Mouse (Mus musculus) embryonic facial prominence, embryonic 10.5 days (tissue): ENCODE results near the gene Dyrk2. TPM values are rescaled to one million over a fixed set of nuclear protein-coding genes. Genes with fewer than 3 reads are reported as not detected.

ENCODE experiments used
- DNase-seq: peaks from one replicate; pipeline ENCODE4 v3.0.0-alpha.2; 2017; ENCODE audit warnings: low spot score
- H3K27ac ChIP-seq: fragments of 300-500 bp; sonication (generic); replicated peaks from 2 replicates; pipeline ENCODE4 v1.5.1; 2016; ENCODE audit warnings: mild to moderate bottlenecking
- H3K27me3 ChIP-seq: fragments of 300-500 bp; sonication (generic); replicated peaks from 2 replicates; pipeline ENCODE4 v1.6.1; 2016; ENCODE audit warnings: low read depth, mild to moderate bottlenecking; ENCODE audit not compliant: poor library complexity, severe bottlenecking
- H3K36me3 ChIP-seq: fragments of 300-500 bp; sonication (generic); replicated peaks from 2 replicates; pipeline ENCODE4 v1.6.1; 2016; ENCODE audit warnings: mild to moderate bottlenecking, moderate library complexity
- H3K4me1 ChIP-seq: fragments of 300-500 bp; sonication (generic); 2 replicates; pipeline ENCODE4 v1.6.1; 2016
- H3K4me3 ChIP-seq: fragments of 300-500 bp; sonication (generic); 2 replicates; pipeline ENCODE4 v1.5.1; 2016; ENCODE audit warnings: mild to moderate bottlenecking, moderate library complexity
- H3K9me3 ChIP-seq: fragments of 300-500 bp; sonication (generic); 2 replicates; pipeline ENCODE4 v1.6.1; 2016; ENCODE audit warnings: mild to moderate bottlenecking
- WGBS: fragments of 180-500 bp; shearing (Covaris S2); methylation state at CpG from one replicate; pipeline ENCODE4 v1.1.7; 2016; 5-methylcytosine and 5-hydroxymethylcytosine counted together
- polyA plus RNA-seq: library from polyadenylated mRNA; unstranded; fragments of >200 nt; fragmentation: Nextera tagmentation; extraction: Ambion mirVana; gene quantifications from 2 replicates; pipeline ENCODE4 v1.2.1, GENCODE M21; 2016

Dyrk2 gene
- 7.3 and 7.6 TPM in 2 replicates for polyA plus RNA-seq

DNA sequence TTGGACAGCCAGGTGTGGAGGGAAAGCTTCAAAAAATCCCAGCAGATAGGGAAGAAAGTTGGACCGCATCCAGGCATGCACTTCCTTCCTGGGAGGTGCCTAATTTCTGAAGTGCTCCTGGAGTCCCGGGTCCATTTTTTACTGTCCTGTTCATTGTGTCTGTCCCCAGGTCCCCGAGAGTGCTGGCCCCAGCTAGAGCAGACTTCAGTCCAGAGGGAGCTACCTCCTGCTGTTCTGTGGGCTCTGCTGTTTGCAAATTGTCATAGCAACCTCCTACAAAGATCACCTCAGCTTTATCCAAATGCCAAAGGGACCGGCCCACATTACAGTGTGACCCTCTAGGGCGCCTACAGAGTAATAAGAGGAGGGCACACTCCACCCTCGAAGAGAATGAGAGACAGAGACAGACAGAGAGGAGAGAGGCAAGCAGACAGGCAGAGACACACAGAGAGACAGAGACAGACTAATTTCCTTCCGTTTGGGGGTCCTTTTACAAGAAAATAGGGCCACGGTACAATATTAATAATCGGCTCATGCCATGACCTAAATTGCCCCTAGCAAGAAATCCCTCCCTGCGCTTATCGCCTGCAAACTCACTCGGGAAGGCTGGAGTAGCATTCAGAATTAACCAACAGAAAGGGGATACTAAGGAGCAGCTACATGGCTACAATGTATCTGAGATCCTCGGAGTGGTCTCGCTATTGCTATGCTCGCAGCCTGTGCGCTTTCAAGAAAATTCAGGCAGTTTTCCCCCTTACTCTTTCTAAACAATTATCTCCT, at the start of gene Dyrk2:
Gene Dyrk2 (minus strand): TSS at position 9 of the 780 bp plus-strand sequence.
- peaks cover 40% of the 10 kb centered on the region for H3K4me1 ChIP-seq
- no peaks in the 10 kb centered on the region for H3K9me3 ChIP-seq
- 5% methylated on average over 16 of the region's 16 CpGs for WGBS
- peak within 1 kb of the TSS; percentile 99 for H3K4me3 ChIP-seq
- H3K27me3 ChIP-seq, result no peaks in the 10 kb centered on the region
- H3K27ac ChIP-seq, result peak within 1 kb of the TSS; percentile 99
- DNase-seq, result peak; percentile 60
- peaks cover 2% of the 10 kb centered on the region; the same call in 1 of the 2 replicates for H3K36me3 ChIP-seq

DNA sequence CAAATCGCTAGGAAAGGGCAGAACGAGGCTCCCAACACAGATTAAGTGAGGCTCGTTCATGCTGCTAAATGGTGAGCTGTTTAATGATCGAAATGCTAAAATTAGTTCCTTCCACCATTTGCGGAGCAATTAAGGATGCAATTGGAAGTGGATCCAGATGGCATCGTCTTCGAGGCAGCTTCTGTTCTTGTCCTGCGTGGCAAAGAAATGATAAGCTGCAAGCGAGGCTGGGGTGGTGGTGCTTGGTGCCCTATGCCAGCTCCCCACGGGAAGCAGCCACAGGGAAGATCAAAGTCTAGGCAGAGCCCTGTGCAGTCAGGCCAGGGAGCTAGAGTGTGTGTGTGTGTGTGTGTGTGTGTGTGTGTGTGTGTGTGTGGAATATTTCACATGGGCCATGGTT, 32.6 kb upstream of the Dyrk2 start:
- Histone ChIP-seq H3K27ac (no peak overlapping the region), H3K4me3 (no peak overlapping the region), H3K4me1 (peaks cover 11% of the 10 kb centered on the region), H3K27me3 (no peaks in the 10 kb centered on the region), H3K36me3 (no peaks in the 10 kb centered on the region), H3K9me3 (peaks cover 4% of the 10 kb centered on the region; the same call in 1 of the 2 replicates)
- DNase-seq, result no peak
- WGBS, result 66% methylated on average over 10 of the region's 10 CpGs

DNA sequence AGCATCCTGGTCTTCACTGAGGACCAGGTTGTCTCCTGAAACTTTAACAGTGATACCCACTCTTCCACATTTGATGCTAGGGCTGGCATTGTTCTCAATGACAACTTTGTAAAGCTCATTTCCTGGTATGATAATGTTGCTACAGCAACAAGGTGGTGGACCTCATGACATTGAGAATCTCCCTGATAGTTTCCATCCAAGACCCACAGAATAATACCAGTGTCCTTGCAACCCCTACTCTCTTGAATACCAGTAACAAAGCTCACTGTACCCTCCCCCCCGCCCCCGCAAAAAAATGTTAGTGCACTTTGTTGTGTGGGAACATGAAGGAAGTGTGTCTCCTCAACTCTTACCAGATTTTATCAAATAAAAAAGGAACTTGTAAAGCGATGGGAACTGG, 23.6 kb upstream of the Dyrk2 start:
- no peak for DNase-seq
- 0 out of 2 replicates have a peak, but pooled peaks cover under 1% of the 10 kb centered on the region for H3K4me1 ChIP-seq
- H3K4me3 ChIP-seq, result no peak overlapping the region
- H3K36me3 ChIP-seq, result no peaks in the 10 kb centered on the region
- H3K9me3 ChIP-seq, result peaks cover 5% of the 10 kb centered on the region; the same call in 1 of the 2 replicates
- H3K27ac ChIP-seq, result no peak overlapping the region
- 85% methylated on average over 3 of the region's 3 CpGs for WGBS
- H3K27me3 ChIP-seq, result no peaks in the 10 kb centered on the region

DNA sequence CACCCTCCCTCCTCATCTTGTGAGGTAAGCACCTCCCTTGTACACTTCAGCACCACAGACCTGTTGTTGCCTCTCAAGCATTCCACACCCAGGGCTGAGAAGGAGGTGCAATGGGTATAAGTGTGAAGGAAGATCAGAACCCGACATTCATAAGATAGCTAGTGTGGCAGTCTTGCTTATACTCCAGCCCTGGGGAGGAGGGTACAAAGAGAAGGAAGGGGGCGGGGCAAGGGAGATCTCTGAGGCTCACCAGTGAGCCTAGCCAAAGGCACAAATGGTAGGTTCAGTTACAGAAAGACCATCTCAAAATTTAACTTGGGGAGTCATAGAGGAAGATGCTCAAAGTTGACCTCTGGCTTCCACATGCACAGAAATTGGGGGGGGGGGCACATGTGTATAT, 14.1 kb upstream of the Dyrk2 start:
- Histone ChIP-seq H3K9me3 (no peaks in the 10 kb centered on the region), H3K27ac (no peak overlapping the region), H3K36me3 (no peaks in the 10 kb centered on the region), H3K4me3 (no peak overlapping the region), H3K27me3 (no peaks in the 10 kb centered on the region), H3K4me1 (no peaks in the 10 kb centered on the region)
- DNase-seq, result no peak
- 84% methylated on average over 2 of the region's 2 CpGs for WGBS

DNA sequence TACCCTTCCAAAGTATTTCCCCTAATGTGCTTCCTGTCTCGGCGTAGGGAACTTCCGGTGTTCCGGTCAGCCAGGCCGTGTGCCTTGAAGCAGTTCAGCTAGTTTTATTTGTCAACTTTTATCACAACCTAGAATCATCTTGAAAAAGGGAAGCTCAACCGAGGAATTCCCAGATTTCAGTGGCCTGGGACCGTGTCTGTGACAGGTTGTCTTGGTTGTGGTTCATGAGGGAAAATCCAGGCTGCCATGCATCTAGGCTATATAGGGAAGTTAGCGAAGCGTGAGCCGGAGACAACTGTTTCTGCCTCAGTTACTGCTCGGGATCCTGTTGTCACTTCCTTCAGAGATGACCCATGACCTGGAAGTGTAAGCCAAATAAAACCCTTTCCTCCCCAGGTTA, 13.3 kb upstream of the Dyrk2 start:
- DNase-seq, result no peak
- no peaks in the 10 kb centered on the region for H3K4me1 ChIP-seq
- H3K27ac ChIP-seq, result no peak overlapping the region
- WGBS, result 91% methylated on average over 11 of the region's 11 CpGs
- no peak overlapping the region for H3K4me3 ChIP-seq
- no peaks in the 10 kb centered on the region for H3K9me3 ChIP-seq
- no peaks in the 10 kb centered on the region for H3K36me3 ChIP-seq
- no peaks in the 10 kb centered on the region for H3K27me3 ChIP-seq

DNA sequence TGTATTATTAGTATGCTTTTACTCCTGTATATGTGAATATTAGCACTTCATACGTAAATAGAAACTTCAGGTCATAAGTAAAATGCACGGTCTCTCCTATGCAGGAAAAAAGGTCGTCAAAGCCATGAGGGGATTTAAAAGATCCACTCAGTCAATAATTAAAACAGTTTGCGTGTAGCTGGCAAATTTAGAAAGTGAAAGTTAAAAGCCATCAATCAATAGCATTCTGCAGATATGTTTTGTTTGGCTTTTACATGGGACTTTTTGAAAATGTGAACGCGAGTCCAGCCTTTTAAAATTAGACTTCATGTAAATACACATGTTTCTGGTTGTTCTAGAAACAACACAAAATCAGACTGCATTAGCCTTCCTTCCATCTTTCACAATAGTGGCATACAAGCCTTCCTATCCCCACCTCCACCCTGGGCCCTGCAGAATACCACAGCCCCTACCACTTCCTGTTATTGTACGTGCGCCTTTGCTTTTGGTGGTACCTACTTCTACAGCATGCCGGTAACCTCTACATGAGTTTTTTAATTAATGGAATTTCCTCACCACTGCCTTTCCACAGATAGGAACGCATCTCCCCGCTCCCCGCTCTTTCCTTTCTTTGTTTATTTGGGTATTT, 12.4 kb upstream of the Dyrk2 start:
- H3K9me3 ChIP-seq, result no peaks in the 10 kb centered on the region
- H3K4me3 ChIP-seq, result no peak overlapping the region
- H3K36me3 ChIP-seq, result no peaks in the 10 kb centered on the region
- no peaks in the 10 kb centered on the region for H3K4me1 ChIP-seq
- H3K27me3 ChIP-seq, result no peaks in the 10 kb centered on the region
- WGBS, result 83% methylated on average over 12 of the region's 12 CpGs
- DNase-seq, result no peak
- H3K27ac ChIP-seq, result no peak overlapping the region

DNA sequence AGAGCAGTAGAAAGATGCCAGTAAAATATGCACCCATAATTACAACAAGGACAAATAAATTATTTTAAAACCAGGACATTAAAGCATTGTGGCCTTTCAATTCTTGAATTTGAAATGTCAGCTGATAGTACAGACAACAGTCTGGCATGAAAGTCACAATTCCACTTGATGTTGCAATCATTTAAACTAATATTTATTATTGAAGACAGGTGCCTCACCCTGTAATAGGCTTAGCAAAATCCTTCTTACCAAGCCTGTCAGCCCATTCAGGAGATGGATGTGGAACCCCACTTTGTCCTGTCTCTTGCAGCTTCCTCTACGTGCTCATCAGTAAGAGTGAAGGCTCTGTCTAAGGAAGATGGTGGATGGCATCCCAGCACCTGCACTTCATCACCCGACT, 10.8 kb upstream of the Dyrk2 start:
- 80% methylated on average over 2 of the region's 2 CpGs for WGBS
- DNase-seq, result no peak
- H3K4me1 ChIP-seq, result no peaks in the 10 kb centered on the region
- H3K27me3 ChIP-seq, result no peaks in the 10 kb centered on the region
- no peaks in the 10 kb centered on the region for H3K9me3 ChIP-seq
- no peak overlapping the region for H3K27ac ChIP-seq
- H3K4me3 ChIP-seq, result no peak overlapping the region
- no peaks in the 10 kb centered on the region for H3K36me3 ChIP-seq

DNA sequence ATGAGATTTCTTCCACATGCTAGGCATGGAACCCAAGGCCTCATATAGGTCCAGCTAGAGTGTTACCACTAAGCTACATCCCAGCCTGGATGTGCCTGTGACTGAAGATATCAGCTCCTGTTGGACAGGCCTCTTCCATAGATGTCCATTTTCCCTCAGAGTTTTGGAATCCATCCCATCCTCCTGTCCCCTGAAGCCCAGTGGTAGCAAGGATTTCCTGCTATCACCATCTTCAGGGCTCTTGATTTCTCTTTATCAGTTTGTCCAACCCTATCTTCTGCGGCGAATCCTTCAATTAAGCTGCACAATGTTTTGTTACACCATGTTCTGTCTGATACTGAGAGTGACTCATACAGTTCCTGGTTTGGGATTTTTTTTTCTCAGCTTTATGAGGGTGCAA, 2.2 kb upstream of the Dyrk2 start:
- Histone ChIP-seq H3K27me3 (no peaks in the 10 kb centered on the region), H3K9me3 (no peaks in the 10 kb centered on the region), H3K4me1 (peaks cover 26% of the 10 kb centered on the region), H3K27ac (no peak overlapping the region), H3K4me3 (no peak overlapping the region), H3K36me3 (no peaks in the 10 kb centered on the region)
- 93% methylated on average over 2 of the region's 2 CpGs for WGBS
- DNase-seq, result no peak

DNA sequence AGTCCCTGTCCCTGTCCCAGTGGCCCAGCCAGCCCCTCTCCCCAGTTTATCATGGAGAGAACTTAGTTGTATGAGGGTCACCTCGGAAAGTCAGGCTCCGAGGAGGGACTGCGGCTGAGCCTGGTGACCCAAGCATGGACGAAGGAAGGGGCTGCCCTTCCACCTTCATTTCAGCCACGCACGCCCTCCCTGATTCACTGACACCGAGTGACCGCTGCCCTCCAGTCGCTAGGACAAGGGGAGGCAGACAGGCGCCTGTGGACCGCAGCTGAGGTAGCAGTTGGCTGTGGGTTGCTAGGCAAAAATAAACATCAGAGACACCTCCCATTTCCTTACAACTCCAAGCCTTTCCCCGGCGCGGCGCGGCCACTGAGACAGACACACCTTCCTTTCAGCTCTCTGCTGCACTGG, 413 bp downstream of the Dyrk2 start:
- Histone ChIP-seq H3K9me3 (no peaks in the 10 kb centered on the region), H3K4me3 (peak overlapping the region; percentile 99), H3K27me3 (no peaks in the 10 kb centered on the region), H3K36me3 (peaks cover 10% of the 10 kb centered on the region), H3K27ac (peak overlapping the region; percentile 99), H3K4me1 (peaks cover 40% of the 10 kb centered on the region)
- DNase-seq, result peak; percentile 83
- under 1% methylated on average over 16 of the region's 16 CpGs for WGBS

DNA sequence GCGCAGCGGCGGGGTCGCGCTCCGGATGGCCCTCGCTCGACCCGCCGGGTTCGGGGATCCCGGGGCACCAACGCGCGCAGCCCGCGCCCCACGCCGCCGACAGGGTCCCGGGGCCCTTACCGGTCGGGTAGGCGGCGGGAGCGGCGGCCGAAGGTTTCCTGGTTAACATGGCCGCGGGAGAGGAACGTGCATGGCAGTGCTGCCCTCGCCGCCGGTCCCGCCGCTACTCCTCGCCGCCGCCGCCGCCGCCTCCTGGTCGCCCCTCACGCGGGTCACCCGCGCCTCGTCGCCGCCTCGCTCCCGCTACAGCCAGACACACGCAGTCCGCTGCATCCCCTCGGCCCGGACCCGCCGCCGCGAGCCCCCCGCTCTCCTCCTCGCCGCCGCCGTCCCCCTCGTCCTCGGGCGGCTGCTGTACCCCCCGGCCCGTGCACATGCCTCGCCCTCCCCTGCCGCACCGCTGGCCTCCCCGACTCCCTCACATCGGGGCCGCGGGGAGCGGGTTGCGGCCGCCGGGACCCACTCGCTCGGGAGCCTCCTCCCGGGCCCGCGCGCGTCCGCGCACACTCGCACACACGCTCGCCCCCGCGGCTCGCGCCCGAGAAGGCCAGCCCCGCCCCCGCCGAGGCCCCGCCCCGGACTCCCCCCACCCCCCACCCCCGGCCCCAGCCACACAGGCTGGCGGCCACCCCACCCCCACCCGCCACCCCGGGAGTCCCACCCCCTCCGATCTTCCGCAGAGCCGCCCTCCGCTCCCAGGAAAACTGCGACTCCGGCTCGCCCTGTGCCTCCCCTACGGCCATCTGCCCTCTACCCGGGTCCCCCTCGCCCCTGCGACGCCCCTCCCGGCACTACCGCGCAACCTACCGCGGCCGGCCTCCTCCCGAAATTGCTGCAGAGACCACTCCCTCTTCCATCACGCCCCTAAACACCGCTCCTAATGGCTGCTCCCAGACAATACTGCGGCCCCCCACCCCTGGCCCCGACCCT, 1.1 kb downstream of the Dyrk2 start:
- Histone ChIP-seq H3K27me3 (no peaks in the 10 kb centered on the region), H3K27ac (peak overlapping the region; percentile 99), H3K4me1 (peaks cover 43% of the 10 kb centered on the region), H3K36me3 (peaks cover 17% of the 10 kb centered on the region), H3K9me3 (no peaks in the 10 kb centered on the region), H3K4me3 (peak overlapping the region; percentile 99)
- DNase-seq, result peak; percentile 92
- WGBS, result under 1% methylated on average over 120 of the region's 130 CpGs

DNA sequence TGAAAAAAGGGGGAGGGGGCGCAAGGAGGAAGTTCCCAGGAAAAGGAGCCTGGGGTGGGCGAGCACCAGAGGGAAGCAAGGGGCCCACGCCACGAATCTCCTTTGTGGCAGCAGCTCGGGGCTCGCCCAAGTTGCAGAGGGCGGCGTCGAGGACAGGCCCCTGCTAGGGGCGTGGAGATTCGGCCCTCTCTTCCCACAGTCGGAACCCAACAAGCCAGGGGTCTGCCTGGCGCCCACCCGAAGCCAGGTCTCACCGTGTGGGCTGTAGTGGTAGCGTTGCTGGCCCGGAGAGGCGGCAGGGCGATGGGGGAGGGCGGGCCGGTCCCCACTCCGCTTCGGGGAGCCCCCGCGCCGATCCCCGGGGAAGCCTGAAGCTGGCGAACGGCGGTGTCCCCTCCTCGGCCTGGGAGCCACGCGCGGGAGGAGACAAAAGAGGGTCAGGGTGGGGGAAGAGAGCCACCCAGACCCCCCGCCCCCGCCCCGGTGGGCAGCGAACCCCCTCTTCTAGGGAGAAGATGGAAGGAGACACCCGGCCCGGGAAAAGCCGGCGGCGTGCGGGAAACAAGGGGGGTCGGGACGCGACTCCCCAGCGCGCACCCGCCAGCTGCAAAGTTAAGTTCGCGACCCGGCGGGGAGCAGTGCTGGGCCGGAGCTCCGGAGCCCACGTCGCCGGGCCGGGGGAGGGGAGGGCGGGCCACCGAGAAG, 2.0 kb downstream of the Dyrk2 start:
- peaks cover 43% of the 10 kb centered on the region for H3K4me1 ChIP-seq
- peak; percentile 74 for DNase-seq
- H3K27ac ChIP-seq, result peak overlapping the region; percentile 99
- H3K9me3 ChIP-seq, result no peaks in the 10 kb centered on the region
- no peaks in the 10 kb centered on the region for H3K27me3 ChIP-seq
- peaks cover 25% of the 10 kb centered on the region for H3K36me3 ChIP-seq
- WGBS, result under 1% methylated on average over 62 of the region's 62 CpGs
- H3K4me3 ChIP-seq, result peak overlapping the region; percentile 99
